Mouse (Mus musculus) spleen, embryonic (tissue): ENCODE results near the gene Dennd6a.
"Not testable (repeated sequence)": the region's sequence is repeated elsewhere in the genome, so short reads cannot be mapped to it uniquely, and the experiment has no call there.

Experiments
- CTCF ChIA-PET: fragments of 350-600 bp; sonication (Branson Sonifier 250); formaldehyde crosslinking; loops from one replicate; lab custom pipeline; 2022; lab: Charles Lee

Dennd6a gene

DNA sequence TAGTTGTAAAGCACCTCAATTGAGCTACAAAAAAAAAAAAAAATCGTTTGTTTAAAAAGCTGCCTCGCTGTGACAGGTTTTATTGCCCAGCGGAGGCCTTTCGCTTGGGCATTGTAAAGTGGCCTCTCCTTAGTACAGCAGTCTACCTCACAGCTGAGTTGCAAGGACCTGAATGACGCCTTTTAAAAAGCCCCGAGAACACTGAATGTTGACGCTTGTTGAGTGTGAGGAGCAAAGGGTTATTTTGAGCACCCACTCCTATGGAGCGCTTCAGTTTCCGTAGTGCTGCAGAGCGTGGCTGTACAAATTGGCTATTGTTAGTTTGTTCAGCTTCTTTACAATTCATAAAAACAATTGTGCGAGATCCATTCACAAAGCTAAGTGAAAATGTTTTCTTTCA is 65.6 kb downstream of the Dennd6a start:
- CTCF ChIA-PET = interaction anchor here (0.7 to 1.1 kb wide), 3 partner anchors 12 to 228 kb away, joined by 3 read pairs; no protein-coding TSS in a partner anchor

GRCm38 (mm10) chr14:26639961-26640360 is 66.3 kb downstream of the Dennd6a start:
- CTCF ChIA-PET = interaction anchor here (0.6 to 2.2 kb wide), 3 partner anchors 11 to 166 kb away, joined by 3 to 6 read pairs (median 3); partner anchors contain the start of gene Pde12

GRCm38 (mm10) chr14:26643006-26643624 is 69.5 kb downstream of the Dennd6a start:
- CTCF ChIA-PET = interaction anchor here (0.7 kb wide), 3 partner anchors 8 to 1156 kb away, joined by 3 to 15 read pairs (median 6); no protein-coding TSS in a partner anchor

- CTCF ChIA-PET = no interaction called here
These were observed 72.5 kb downstream of the Dennd6a start for GRCm38 (mm10) chr14:26645989-26646650.

- CTCF ChIA-PET = interaction anchor here (0.7 kb wide), 1 partner anchor 66 kb away, joined by 3 read pairs; no protein-coding TSS in a partner anchor
These were observed 74.2 kb downstream of the Dennd6a start for GRCm38 (mm10) chr14:26647811-26648210.

GRCm38 (mm10) chr14:26651901-26652300 is 78.2 kb downstream of the Dennd6a start:
- CTCF ChIA-PET = interaction anchor here (0.9 kb wide), 1 partner anchor 12 kb away, joined by 3 read pairs; no protein-coding TSS in a partner anchor

DNA sequence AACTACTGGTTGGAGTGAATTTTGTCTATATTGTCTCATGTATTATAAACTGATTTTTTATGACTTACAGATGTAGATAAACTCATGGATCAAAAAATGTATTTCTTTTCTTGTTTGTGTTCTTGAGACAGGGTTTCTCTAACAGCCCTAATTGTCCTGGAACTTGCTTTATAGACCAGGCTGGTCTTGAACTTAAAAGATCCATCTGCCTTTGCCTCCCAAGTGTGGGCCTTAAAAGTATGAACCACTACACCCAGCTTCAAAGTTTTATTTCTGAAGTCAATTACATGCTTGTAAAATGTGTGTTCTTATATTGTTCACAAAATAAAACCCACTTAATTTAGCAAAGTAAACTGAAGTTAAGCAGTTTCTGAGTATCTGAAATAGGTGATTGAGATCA is 84.5 kb downstream of the Dennd6a start:
- CTCF ChIA-PET = no interaction called here

GRCm38 (mm10) chr14:26660233-26660632 is 86.6 kb downstream of the Dennd6a start:
- CTCF ChIA-PET = interaction anchor here (0.6 kb wide), 2 partner anchors 16 to 851 kb away, joined by 3 to 7 read pairs; no protein-coding TSS in a partner anchor

DNA sequence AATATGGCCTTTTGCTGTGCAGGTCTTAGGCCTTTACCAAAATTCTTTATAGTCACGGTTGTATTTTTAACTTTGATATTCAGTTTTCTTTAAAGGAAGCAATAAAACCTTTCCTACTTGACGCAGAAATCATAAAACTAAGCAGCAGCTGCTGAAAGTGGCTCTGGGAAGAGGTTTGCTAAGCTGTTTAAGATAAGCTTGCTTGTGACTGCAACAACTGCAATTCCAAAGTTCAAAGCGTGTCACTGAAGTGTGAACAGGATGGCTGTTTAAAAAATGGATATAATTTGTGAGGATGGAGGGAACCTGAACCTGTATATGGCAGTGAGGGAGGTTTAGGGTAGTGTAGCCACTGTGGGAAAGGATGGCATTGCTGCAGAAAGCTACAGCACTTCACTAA is 88.4 kb downstream of the Dennd6a start:
- CTCF ChIA-PET = no interaction called here

DNA sequence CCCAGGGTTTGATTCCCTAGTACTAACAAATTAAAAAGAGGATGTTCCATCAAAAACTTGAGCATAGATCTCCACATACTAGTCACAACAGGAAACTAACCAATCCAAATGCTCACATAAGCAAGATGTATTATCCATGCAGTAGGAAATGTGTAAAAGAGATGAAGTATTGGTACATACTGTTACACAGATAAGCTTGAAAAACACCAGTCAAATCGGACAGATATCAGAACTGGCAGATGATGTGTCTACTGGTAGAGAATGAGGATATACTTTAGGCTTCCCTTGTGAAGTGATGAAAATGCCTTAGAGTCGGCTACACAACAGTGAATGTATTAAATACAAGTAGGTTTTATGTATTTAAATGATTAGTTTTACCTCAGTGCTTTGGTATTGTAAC is 88.8 kb downstream of the Dennd6a start:
- CTCF ChIA-PET = no interaction called here

GRCm38 (mm10) chr14:26663851-26664250 is 90.2 kb downstream of the Dennd6a start:
- CTCF ChIA-PET = no interaction called here

- CTCF ChIA-PET = interaction anchor here (1.0 kb wide), 1 partner anchor 14 kb away, joined by 4 read pairs; no protein-coding TSS in a partner anchor
These were observed 94.3 kb downstream of the Dennd6a start for GRCm38 (mm10) chr14:26667991-26668370.

- CTCF ChIA-PET = interaction anchor here (0.6 to 2.3 kb wide), 5 partner anchors 11 to 298 kb away, joined by 3 to 7 read pairs (median 5); no protein-coding TSS in a partner anchor
These were observed 95.0 kb downstream of the Dennd6a start for GRCm38 (mm10) chr14:26668371-26669291.

DNA sequence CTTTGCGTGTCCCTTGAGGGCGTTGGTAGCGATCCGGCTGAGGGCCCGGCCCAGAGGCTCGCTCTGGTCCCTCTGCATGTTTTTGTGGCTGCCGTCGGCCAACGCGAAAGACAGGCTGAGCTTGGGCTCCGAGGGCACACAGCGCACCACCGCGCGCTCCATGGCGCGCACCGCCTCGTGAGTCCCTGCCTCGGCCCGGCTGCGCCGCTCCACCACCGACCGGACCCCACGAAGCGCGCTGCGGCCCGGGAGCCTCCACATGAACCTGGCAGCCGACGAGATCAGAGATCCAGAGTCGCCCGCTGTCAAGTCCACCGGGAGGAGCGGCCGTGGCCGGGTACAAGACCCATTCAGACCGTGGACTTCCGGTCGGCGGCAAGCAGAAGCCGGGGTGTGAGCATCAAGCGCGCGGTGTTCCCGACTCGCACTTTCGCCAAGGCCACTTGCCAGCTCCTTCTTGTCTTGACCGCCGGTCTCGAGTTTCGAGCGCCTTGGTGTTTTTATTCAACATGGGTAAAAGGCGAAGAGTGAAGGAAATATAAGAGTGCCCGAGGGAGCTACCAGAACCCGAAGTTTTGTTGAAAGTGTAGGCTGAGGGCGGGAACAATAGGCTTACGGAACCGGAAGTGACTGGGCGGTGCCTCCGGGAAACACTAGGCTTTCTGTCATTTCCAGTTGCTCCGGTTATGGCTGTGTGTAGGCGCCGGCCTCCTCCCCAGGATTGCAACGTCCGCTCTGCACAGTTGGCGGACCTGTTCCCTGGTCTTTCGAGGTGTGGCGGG is 95.8 kb downstream of the Dennd6a start, which contains the start of gene Pde12:
Gene Pde12 (minus strand): TSS at position 592 of the 782 bp plus-strand sequence.
- CTCF ChIA-PET = interaction anchor here (0.6 to 2.3 kb wide), 2 partner anchors 25 to 29 kb away, joined by 6 to 7 read pairs; no protein-coding TSS in a partner anchor

- CTCF ChIA-PET = no interaction called here
These were observed 97.3 kb downstream of the Dennd6a start for GRCm38 (mm10) chr14:26670964-26671363.

- CTCF ChIA-PET = not testable (repeated sequence)
These were observed 98.4 kb downstream of the Dennd6a start for GRCm38 (mm10) chr14:26671870-26672615.

GRCm38 (mm10) chr14:26674476-26675169 is 101.0 kb downstream of the Dennd6a start:
- CTCF ChIA-PET = not testable (repeated sequence)

DNA sequence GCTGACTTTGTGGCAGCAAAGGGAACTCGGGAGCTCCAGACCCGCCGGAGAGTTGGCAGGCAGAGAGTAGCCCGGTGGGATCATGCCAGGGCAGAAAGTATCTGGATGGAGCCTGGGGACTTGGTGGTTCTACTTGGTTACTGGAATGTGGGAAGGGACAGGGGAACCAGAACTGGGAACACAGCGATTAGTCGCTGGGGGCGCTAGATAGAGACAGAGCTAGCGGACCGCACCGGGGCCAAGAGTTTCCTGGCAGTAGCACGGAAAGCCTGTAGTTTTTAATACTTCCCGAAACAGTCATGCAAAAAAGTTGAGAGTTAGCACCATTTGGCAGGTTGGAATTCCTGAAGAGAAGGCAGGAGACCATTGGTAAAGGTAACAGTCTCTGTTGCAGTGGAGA is 101.7 kb downstream of the Dennd6a start:
- CTCF ChIA-PET = no interaction called here

- CTCF ChIA-PET = no interaction called here
These were observed 102.1 kb downstream of the Dennd6a start for GRCm38 (mm10) chr14:26675791-26676190.
